Mouse (Mus musculus) G1E (cell line): ENCODE results near the gene Gm5105. TPM values are rescaled to one million over a fixed set of nuclear protein-coding genes. Genes with fewer than 3 reads are reported as not detected.

Experiments used
- ATAC-seq: 2 replicates; pipeline ENCODE4 v1.8.0; 2016; ENCODE audit warnings: mild to moderate bottlenecking; ENCODE audit not compliant: insufficient number of reproducible peaks, poor library complexity, low FRiP score, severe bottlenecking; ENCODE audit errors: extremely low read depth
- DNase-seq: peaks from one replicate; pipeline ENCODE4 v3.0.0; 2012; ENCODE audit warnings: low spot score
- H3K27me3 ChIP-seq: 2 replicates; pipeline ENCODE4 v1.6.1; 2012; ENCODE audit warnings: mild to moderate bottlenecking, low read length, inconsistent platforms; ENCODE audit not compliant: insufficient read depth
- H3K36me3 ChIP-seq: replicated peaks from 2 replicates; pipeline ENCODE3; 2012; ENCODE audit warnings: mild to moderate bottlenecking, inconsistent platforms
- H3K4me1 ChIP-seq: 2 replicates; pipeline ENCODE4 v1.6.1; 2012; ENCODE audit warnings: low read depth, low read length, inconsistent platforms, mixed read lengths; ENCODE audit not compliant: insufficient read depth
- H3K4me3 ChIP-seq: 2 replicates; pipeline ENCODE4 v1.5.1; 2012; ENCODE audit warnings: low read depth, mild to moderate bottlenecking, inconsistent platforms, low read length, moderate library complexity, mixed read lengths
- H3K9me3 ChIP-seq: replicated peaks from 2 replicates; pipeline ENCODE4 v1.6.1; 2012; ENCODE audit warnings: inconsistent platforms
- CTCF ChIP-seq: IDR thresholded peaks from 2 replicates; pipeline ENCODE4 v1.5.1; 2012; ENCODE audit warnings: low read depth, low read length, inconsistent platforms, mixed read lengths
- GATA1 ChIP-seq: IDR thresholded peaks from 2 replicates; pipeline ENCODE4 v1.6.1; 2012; ENCODE audit warnings: borderline replicate concordance, low read length, inconsistent platforms, mixed read lengths
- GATA2 ChIP-seq: IDR thresholded peaks from 2 replicates; pipeline ENCODE4 v1.6.1; 2012; ENCODE audit warnings: low read depth, low read length, inconsistent platforms, borderline replicate concordance
- POLR2AphosphoS5 ChIP-seq: IDR thresholded peaks from 2 replicates; pipeline ENCODE4 v1.6.1; 2012; ENCODE audit warnings: low read depth, low read length, inconsistent platforms; ENCODE audit not compliant: insufficient replicate concordance
- TAL1 ChIP-seq: conservative IDR thresholded peaks from 2 replicates; pipeline ENCODE4 v1.6.1; 2012; ENCODE audit warnings: low read depth, low read length, inconsistent platforms, mixed read lengths
- polyA plus RNA-seq: library from polyadenylated mRNA; stranded (reverse); fragments of >175 nt; gene quantifications from 2 replicates; pipeline ENCODE4 v1.2.3, GENCODE M21; 2012
- total RNA-seq, 2 experiments: library from RNA; stranded (forward) in 1 of 2; stranded (reverse) in 1 of 2; fragments of 200-1000 nt in 1 of 2; fragments of >200 nt in 1 of 2; fragmentation: Nextera tagmentation in 1 of 2; gene quantifications; 2 replicates each; pipeline ENCODE4 v1.2.3; 2014 to 2017

Gene Gm5105
- total and polyA plus RNA-seq, 3 experiments = 0.11 TPM; not detected in 2

DNA sequence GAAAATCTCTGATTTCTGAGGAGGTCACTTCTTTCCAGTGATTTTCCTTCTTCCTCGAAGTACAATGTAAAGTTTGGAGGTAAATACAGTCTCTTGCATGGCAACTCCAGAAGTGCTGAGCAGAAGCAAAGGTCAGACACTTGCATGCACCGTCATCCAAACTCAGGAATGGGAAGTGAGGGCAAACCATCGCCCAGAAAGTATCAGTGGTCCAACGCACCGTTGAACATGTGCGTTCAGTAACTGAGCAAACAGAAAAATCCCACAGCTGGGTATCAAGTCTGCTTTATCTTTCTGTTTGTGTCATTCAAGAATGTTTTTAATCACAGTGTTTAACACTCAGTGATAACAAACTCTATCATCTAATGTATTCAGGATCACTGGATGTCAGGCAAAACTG, 64.6 kb downstream of the Gm5105 start:
- no peak overlapping the region for H3K4me3 ChIP-seq
- ATAC-seq = no peak

DNA sequence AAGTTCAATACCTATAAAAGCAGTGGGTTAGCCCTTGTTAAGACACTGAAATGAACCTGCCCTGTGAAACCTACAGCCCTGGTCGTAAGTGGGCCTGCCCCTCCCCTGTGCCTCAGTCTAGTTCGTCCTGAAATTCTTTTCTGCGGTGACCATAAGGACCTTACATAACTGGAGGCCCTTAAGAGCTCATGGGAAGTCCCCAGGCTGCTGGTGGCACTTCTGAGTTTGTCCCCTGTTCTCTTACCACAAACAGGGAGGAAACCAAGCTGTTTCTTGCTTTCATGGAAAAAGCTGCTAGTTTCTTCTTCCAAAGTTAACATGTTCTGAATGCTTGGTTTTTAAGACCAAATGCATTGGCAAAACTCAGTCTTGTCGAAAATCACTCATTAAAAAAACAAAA, 65.3 kb downstream of the Gm5105 start:
- TF ChIP-seq CTCF (no peak), TAL1 (no peak), GATA2 (no peak), GATA1 (no peak), POLR2AphosphoS5 (no peak)
- no peak for DNase-seq
- H3K4me1 ChIP-seq = peaks cover 18% of the 10 kb centered on the region
- H3K9me3 ChIP-seq = peaks cover 7% of the 10 kb centered on the region
- no peak overlapping the region for H3K4me3 ChIP-seq
- no peak for ATAC-seq
- no peaks in the 10 kb centered on the region for H3K36me3 ChIP-seq
- 0 out of 2 replicates have a peak, but pooled peaks cover 4% of the 10 kb centered on the region for H3K27me3 ChIP-seq

More for the DNA sequence above, 64.6 kb downstream of the Gm5105 start:
- no peak for TF ChIP-seq POLR2AphosphoS5
- TF ChIP-seq CTCF = no peak
- no peak for TF ChIP-seq GATA2
- no peak for TF ChIP-seq GATA1
- TF ChIP-seq TAL1 = no peak
- Histone ChIP-seq H3K36me3 (no peaks in the 10 kb centered on the region), H3K9me3 (peaks cover 7% of the 10 kb centered on the region), H3K27me3 (0 out of 2 replicates have a peak, but pooled peaks cover 4% of the 10 kb centered on the region), H3K4me1 (peaks cover 18% of the 10 kb centered on the region)
- DNase-seq = no peak

DNA sequence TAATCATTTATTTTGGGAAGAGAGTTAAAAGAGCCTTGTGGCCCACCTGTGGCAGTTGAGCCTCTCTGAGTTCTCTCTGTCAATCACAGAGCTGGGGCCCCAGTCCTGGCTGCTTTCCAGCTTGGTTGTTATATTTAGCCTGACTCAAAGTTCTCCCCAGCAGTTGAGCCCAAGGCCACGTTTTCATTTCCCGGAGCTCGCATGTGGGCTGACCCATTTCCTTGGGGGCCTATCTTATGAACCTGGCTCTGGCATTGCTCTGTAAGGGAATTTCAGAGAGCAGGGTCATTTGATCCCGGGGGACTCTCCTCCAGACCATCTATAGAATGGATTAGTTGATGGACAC, 66.5 kb downstream of the Gm5105 start:
- TF ChIP-seq POLR2AphosphoS5 (no peak), GATA2 (no peak), CTCF (no peak), TAL1 (no peak), GATA1 (no peak)
- Histone ChIP-seq H3K36me3 (no peaks in the 10 kb centered on the region), H3K9me3 (peaks cover 7% of the 10 kb centered on the region), H3K27me3 (0 out of 2 replicates have a peak, but pooled peaks cover 4% of the 10 kb centered on the region), H3K4me1 (peaks cover 18% of the 10 kb centered on the region), H3K4me3 (no peak overlapping the region)
- DNase-seq (no peak), ATAC-seq (no peak)

DNA sequence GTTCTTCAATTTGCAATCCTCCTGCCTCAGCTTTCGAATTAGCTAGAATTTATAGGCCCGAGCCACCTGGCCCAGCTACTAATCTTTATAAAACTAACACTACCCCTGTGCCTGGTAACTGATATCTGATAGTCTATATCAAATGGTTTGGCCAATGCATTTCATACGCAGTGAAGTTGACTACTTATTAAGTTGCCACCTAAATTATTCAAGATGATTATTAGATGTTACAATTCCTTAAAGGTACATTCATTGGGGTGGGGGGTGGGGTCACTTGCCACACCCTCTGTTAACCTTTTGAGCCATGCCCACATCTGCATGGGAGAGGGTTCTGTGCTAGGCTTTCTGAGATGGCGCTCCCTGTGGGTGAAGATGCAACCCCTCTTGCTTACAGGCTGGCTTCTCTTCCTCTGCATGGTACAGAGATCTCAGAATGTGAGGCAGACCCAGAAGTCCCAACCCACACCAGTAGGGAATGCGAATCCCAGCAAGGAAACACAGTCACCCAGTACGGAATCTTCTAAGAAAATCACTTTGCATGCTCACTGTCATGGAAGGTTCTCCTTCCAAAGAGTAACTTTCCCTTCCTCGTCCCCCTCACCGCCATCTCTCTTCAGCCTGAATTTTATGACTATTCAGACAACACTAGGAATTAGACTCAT, 67.0 kb downstream of the Gm5105 start:
- DNase-seq (no peak), ATAC-seq (no peak)
- H3K4me3 ChIP-seq = no peak overlapping the region
- peaks cover 5% of the 10 kb centered on the region for H3K9me3 ChIP-seq
- peaks cover 18% of the 10 kb centered on the region for H3K4me1 ChIP-seq
- H3K27me3 ChIP-seq = 0 out of 2 replicates have a peak, but pooled peaks cover 4% of the 10 kb centered on the region
- TF ChIP-seq GATA1 (no peak), POLR2AphosphoS5 (no peak), TAL1 (no peak), GATA2 (no peak), CTCF (no peak)
- H3K36me3 ChIP-seq = no peaks in the 10 kb centered on the region

DNA sequence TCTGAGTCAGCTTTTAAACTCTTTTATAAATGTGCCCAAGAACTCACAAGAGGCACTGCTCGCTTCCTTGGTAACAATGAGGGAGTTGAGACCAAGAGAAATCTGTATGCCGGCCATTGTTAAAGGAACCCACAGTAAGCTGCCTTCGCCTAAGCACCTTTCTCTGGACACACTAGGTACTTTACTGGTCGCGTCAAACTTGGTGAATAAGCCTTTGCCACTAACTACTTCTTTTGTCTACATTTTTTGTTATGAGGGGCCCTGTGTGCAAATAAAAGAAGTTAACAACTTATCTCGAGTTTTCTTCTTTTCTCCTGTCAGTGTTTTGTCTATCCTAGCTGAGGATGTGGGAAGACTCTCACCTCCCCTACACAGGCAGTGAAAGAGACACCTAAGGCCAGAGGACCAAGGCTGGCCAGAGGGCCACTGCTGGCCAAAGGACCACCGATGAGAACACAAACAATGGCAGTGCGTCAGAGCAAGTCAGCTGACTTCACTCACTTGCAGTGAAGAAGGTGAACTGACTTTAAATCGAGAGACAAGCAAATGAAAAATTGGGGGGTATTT, 67.9 kb downstream of the Gm5105 start:
- Histone ChIP-seq H3K27me3 (peaks cover 9% of the 10 kb centered on the region; the same call in 1 of the 2 replicates), H3K36me3 (no peaks in the 10 kb centered on the region), H3K4me1 (peaks cover 18% of the 10 kb centered on the region), H3K4me3 (no peak overlapping the region), H3K9me3 (no peaks in the 10 kb centered on the region)
- TF ChIP-seq GATA1 (no peak), GATA2 (no peak), TAL1 (no peak), POLR2AphosphoS5 (no peak), CTCF (no peak)
- ATAC-seq = no peak
- no peak for DNase-seq

Other genes with a start within 250 kb of the Gm5105 start
- 814 and 860 TPM in 2 replicates for gene H2afz, start 202.9 kb downstream of the Gm5105 start, total RNA-seq (2014; fragmentation: Nextera tagmentation)
- 3,552 and 3,752 TPM in 2 replicates for gene H2afz, start 202.9 kb downstream of the Gm5105 start, total RNA-seq (2017)
- 3,787 and 4,050 TPM in 2 replicates for gene H2afz, start 202.9 kb downstream of the Gm5105 start, polyA plus RNA-seq
- 23.8 and 27.8 TPM in 2 replicates for gene Dnajb14, start 199.7 kb downstream of the Gm5105 start, total RNA-seq (2014; fragmentation: Nextera tagmentation)
- gene Dnajb14, start 199.7 kb downstream of the Gm5105 start, total RNA-seq (2017) = 13.0 and 14.4 TPM in 2 replicates
- gene Dnajb14, start 199.7 kb downstream of the Gm5105 start, polyA plus RNA-seq = 2.0 and 2.4 TPM in 2 replicates
- gene Lamtor3, start 148.9 kb downstream of the Gm5105 start, total RNA-seq (2014; fragmentation: Nextera tagmentation) = 152 and 187 TPM in 2 replicates
- gene Lamtor3, start 148.9 kb downstream of the Gm5105 start, total RNA-seq (2017) = 233 and 234 TPM in 2 replicates
- gene Lamtor3, start 148.9 kb downstream of the Gm5105 start, polyA plus RNA-seq = 27.0 and 38.4 TPM in 2 replicates
- gene Dapp1, start 85.8 kb downstream of the Gm5105 start, total RNA-seq (2014; fragmentation: Nextera tagmentation) = 288 and 301 TPM in 2 replicates
- 438 and 441 TPM in 2 replicates for gene Dapp1, start 85.8 kb downstream of the Gm5105 start, total RNA-seq (2017)
- gene Dapp1, start 85.8 kb downstream of the Gm5105 start, polyA plus RNA-seq = 14.3 and 37.2 TPM in 2 replicates
- not detected in 2 replicates for gene 1110002E22Rik, start 2.3 kb downstream of the Gm5105 start, total RNA-seq (2014; fragmentation: Nextera tagmentation)
- under 0.01 and 0.06 TPM in 2 replicates for gene 1110002E22Rik, start 2.3 kb downstream of the Gm5105 start, total RNA-seq (2017)
- gene 1110002E22Rik, start 2.3 kb downstream of the Gm5105 start, polyA plus RNA-seq = 0.02 TPM in 2 replicates
- 18.7 and 24.9 TPM in 2 replicates for gene Trmt10a, start 76.1 kb upstream of the Gm5105 start, total RNA-seq (2014; fragmentation: Nextera tagmentation)
- 11.8 and 15.9 TPM in 2 replicates for gene Trmt10a, start 76.1 kb upstream of the Gm5105 start, total RNA-seq (2017)
- gene Trmt10a, start 76.1 kb upstream of the Gm5105 start, polyA plus RNA-seq = 3.6 and 4.6 TPM in 2 replicates
- gene Mttp, start 77.6 kb upstream of the Gm5105 start, total RNA-seq (2014; fragmentation: Nextera tagmentation) = 7.2 and 8.0 TPM in 2 replicates
- 2.7 and 3.4 TPM in 2 replicates for gene Mttp, start 77.6 kb upstream of the Gm5105 start, total RNA-seq (2017)
- gene Mttp, start 77.6 kb upstream of the Gm5105 start, polyA plus RNA-seq = 0.23 and 0.42 TPM in 2 replicates
- not detected in 2 replicates for gene 4930579F01Rik, start 126.4 kb upstream of the Gm5105 start, total RNA-seq (2014; fragmentation: Nextera tagmentation)
- gene 4930579F01Rik, start 126.4 kb upstream of the Gm5105 start, total RNA-seq (2017) = 0.12 TPM in 1 of 2 replicates, not detected in the other
- not detected in 2 replicates for gene 4930579F01Rik, start 126.4 kb upstream of the Gm5105 start, polyA plus RNA-seq
- gene Adh7, start 150.4 kb upstream of the Gm5105 start, total RNA-seq (2014; fragmentation: Nextera tagmentation) = not detected in 2 replicates
- 0.05 and 0.06 TPM in 2 replicates for gene Adh7, start 150.4 kb upstream of the Gm5105 start, total RNA-seq (2017)
- not detected in 2 replicates for gene Adh7, start 150.4 kb upstream of the Gm5105 start, polyA plus RNA-seq
- not detected in 2 replicates for gene Adh1, start 193.6 kb upstream of the Gm5105 start, total RNA-seq (2014; fragmentation: Nextera tagmentation)
- 0.17 and 0.33 TPM in 2 replicates for gene Adh1, start 193.6 kb upstream of the Gm5105 start, total RNA-seq (2017)
- not detected in 2 replicates for gene Adh1, start 193.6 kb upstream of the Gm5105 start, polyA plus RNA-seq
- gene Adh6a, start 245.9 kb upstream of the Gm5105 start, total RNA-seq (2014; fragmentation: Nextera tagmentation) = not detected in 2 replicates
- 0.22 TPM in 1 of 2 replicates, not detected in the other for gene Adh6a, start 245.9 kb upstream of the Gm5105 start, total RNA-seq (2017)
- not detected in 2 replicates for gene Adh6a, start 245.9 kb upstream of the Gm5105 start, polyA plus RNA-seq